Mouse (Mus musculus): ENCODE measurements at regions not wholly inside any gene's neighbourhood (a gene's known extent, or its start where the extent isn't known, plus 50 kb on each side); places are given as distances from the start of the nearest gene placed in this dataset.

DNA sequence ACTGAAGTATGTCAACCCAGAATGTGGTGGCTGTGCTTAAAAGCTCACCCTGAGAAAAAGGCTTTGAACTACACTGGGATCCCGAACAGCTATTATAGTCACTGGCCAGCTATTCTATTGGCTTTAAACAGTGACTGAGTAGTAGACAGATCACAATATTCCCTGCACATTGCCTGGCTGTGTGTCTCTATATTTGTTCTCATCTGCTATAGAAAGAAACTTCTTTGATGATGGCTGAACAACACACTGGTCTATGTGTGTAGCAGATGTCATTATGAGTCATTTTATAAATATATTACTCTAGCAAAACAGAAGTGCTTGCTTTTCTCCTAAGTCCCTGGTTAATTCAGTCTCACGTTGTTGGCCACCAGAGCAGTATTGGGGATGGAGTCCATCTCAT lies 152.1 kb upstream of the Slco6d1 start:
- DNase-seq, result no peak

DNA sequence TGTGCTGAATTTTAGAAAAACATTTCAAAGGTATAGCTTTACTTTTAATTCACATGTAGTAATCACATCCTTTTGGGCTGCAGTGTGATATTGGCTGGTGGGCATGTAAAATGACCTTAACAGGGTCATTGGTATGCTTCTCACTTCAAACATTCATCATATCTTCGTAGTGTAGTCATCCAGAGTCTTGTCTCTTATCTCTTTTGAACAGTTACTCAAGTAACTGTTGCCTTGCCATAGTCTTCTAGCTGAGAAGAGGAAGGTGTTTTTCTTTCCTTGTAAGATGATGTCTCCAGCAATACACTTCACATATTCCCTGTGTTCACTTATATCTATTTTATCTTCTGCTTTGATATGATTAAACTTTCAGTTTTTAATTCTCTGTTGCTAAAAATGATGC lies 150.7 kb upstream of the Slco6d1 start:
- DNase-seq, result no peak

DNA sequence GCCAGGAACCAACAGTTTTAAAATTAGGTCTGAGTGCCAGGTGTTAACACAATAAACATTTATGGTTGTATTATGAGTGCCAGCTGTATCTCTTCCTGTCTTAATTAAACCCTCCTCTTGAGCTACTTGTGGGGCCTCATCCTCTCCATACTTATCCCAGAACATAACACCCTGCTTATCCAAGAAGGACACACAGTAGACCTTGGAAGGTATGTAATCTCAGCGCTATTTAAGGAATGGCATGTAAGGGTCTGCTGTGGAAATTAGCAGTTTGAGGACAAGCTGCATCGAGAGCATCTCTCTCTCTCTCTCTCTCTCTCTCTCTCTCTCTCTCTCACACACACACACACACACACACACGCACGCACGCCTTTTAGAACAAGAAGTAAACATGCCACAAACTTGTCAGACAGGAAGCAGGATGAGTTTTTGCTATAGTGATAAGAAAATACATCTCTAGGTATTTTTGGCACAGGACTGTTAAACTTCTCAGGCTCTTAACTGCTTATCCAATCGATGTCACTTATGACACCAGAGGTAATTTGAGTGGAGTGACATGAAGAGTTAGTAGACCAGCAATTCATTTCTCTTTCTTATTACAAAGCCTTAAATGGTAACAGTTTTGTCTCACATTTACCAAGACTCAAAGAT lies 146.8 kb upstream of the Slco6d1 start:
- no peak for DNase-seq

- no peak for DNase-seq
Measured at GRCm38 (mm10) chr1:98275524-98275923, 145.4 kb upstream of the Slco6d1 start.

GRCm38 (mm10) chr1:98279446-98280048 lies 141.4 kb upstream of the Slco6d1 start:
- no peak for DNase-seq

GRCm38 (mm10) chr1:98280263-98281052 lies 140.5 kb upstream of the Slco6d1 start:
- DNase-seq, result no peak

GRCm38 (mm10) chr1:98281053-98281770 lies 139.7 kb upstream of the Slco6d1 start:
- no peak for DNase-seq

- no peak for DNase-seq
Measured at GRCm38 (mm10) chr1:98281771-98282149, 139.2 kb upstream of the Slco6d1 start.

DNA sequence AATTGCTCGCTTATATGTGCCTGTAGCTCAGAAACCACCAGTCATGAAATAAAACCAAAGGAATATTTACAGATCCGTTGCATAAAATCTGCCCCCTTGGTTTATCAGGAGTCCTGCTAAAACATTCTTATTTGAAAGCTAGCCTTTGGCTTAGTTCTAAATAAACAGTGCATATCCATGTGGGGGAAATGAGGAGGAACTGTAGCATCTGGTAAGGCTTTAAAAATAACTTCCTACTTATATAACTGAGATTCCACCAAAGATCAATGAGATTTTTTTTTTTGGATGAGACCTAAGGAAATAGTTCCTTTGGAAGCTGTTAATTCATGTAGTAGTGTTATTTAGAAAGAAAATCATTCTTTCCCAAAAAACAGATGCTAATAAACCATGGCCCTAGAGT lies 117.8 kb upstream of the Slco6d1 start:
- DNase-seq, result no peak

GRCm38 (mm10) chr1:98306363-98306762 lies 114.6 kb upstream of the Slco6d1 start:
- no peak for DNase-seq

DNA sequence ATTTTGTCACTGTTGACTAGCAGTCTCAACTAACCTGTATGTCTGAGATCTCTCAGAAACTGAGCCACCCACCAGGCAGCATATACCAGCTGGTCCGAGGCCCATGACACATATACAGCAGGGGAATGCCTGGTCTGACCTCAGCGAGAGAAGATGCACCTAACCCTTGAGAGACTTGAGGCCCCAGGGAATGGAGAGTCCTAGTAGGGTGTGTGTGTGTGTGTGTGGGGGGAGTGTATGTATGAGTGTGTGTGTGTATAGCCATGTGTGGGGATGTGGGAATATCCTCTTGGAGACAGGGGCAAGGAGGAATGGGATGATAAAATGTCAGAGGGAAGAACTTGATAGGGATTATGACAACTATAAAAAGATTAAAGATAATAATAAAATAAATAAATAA lies 113.4 kb upstream of the Slco6d1 start:
- no peak for DNase-seq

DNA sequence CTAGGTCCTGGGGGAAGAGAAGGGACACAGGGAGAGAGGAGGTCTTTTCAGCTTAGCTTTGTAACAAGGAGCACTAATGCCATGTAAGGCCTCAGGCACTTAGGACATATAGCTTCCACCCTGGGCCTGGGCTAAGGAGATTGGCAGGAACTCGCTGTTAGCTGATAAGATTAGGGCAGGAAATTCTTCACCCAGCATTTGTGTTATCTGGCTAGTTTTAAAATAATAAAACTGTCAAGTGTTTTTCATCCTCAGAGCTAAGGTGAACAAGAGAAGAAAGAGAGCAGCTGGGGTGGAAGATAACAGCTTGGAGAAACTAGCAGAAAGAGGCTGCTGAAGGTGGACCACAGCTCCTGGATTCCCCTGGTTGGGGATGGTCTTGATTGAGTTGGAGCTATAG lies 111.0 kb upstream of the Slco6d1 start:
- no peak for DNase-seq

DNA sequence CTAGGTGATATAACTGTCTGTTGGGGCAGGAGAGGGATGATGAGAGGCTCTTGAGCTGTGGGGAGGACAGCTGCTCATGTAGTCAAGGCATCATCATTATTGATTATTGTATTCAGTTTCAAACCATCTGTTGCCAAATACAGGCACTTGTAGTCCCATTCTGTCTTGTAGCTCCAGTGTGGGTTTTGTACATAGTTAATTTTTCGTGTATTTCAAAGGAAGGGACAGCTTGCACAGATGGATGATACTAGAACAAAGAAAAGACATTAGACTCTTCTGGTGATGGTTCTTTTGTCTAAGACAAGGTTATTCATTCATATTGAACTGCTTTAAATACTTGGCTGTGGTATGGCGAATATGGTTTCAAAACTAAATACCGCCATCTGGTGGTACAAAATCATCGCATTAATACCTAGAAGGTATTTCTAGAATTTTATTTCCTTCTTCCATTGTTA lies 70.8 kb upstream of the Slco6d1 start:
- DNase-seq, result peak; percentile 77

DNA sequence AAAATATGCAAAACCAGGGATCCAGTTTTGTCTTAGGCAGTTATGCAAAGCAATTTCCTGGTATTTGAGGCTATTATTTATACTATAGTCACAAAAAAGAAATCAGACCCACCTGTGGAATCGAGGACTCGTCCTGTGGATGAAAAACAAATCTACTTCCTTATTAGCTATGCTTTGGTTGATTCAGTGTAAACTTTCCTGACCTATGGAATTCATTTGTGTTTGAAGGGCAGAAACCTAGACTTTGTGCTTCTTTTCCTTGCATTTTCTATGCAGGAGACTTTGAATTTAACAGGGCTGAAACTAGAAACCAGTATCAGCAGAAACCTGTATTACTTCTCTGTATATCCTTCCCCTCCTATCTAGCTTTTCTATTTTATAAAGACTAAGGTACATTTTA lies 70.2 kb upstream of the Slco6d1 start:
- peak; percentile 2 for DNase-seq

DNA sequence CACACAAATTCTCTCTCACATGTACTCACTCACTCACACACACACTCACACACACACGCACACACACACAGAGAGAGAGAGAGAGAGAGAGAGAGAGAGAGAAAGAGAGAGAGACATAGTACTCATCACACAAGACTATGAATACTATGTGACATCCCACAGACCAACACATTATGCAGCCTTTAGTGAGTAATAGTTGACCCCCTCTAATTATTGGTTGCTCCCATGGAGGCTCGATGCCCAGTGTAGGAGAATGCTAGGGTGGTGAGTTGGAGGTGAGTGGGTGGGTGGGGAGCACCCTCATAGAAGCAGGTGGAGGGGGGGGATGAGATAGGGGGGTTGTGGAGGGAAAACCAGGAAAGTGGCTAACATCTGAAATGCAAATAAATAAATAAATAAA lies 69.4 kb upstream of the Slco6d1 start:
- DNase-seq, result no peak

All from embryo, embryonic 11 days (tissue).